Mouse (Mus musculus): ENCODE measurements around the gene Tspan8. TPM values are rescaled to one million over a fixed set of nuclear protein-coding genes. Genes with fewer than 3 reads are reported as not detected.

The Tspan8 gene
- polyA plus RNA-seq, 1 experiment: 1.4 TPM

- TF ChIP-seq TCF12 (IDR thresholded peaks at IDR 0.05; ENCODE audit: insufficient read depth, poor library complexity, severe bottlenecking) (no peak), TCF3 (IDR thresholded peaks at IDR 0.05; ENCODE audit: insufficient read length, low read depth) (no peak), E2F4 (IDR thresholded peaks at IDR 0.05; ENCODE audit: insufficient read depth) (no peak), MYOD1 (IDR thresholded peaks at IDR 0.05; ENCODE audit: control insufficient read depth in 1 of 3, insufficient read length in 2 of 3, low read depth in 2 of 3) (no peak), MYOG (IDR thresholded peaks at IDR 0.05; ENCODE audit: control insufficient read depth in 1 of 3, insufficient read depth in 1 of 3, insufficient read length in 2 of 3, low read depth in 2 of 3) (no peak), POLR2A (IDR thresholded peaks at IDR 0.05; ENCODE audit: insufficient read length, low read depth) (no peak), MAX (IDR thresholded peaks at IDR 0.05; ENCODE audit: low read depth) (no peak), POLR2AphosphoS2 (IDR thresholded peaks at IDR 0.05; ENCODE audit: insufficient read length, low read depth) (no peak)
- no peaks in the 10 kb centered on the region for H3K27me3 ChIP-seq (ENCODE audit: control insufficient read depth, insufficient read depth, insufficient read length)
- H3K4me3 ChIP-seq: no peak overlapping the region
- no peaks in the 10 kb centered on the region for H3K79me2 ChIP-seq (ENCODE audit: control insufficient read depth, insufficient read depth)
- no peak overlapping the region for H3K4me2 ChIP-seq (ENCODE audit: low read depth)
- H3ac ChIP-seq (ENCODE audit: control insufficient read depth, insufficient read length): no peak overlapping the region
- no peaks in the 10 kb centered on the region for H3K36me3 ChIP-seq (ENCODE audit: control insufficient read depth, insufficient read depth)
These were observed 14.1 kb downstream of the Tspan8 start for GRCm38 (mm10) chr10:115830726-115831125.

- no peaks in the 10 kb centered on the region for H3K27me3 ChIP-seq (ENCODE audit: control insufficient read depth, insufficient read depth, insufficient read length)
- H3K4me3 ChIP-seq: no peak overlapping the region
- no peak overlapping the region for H3K4me2 ChIP-seq (ENCODE audit: low read depth)
- no peaks in the 10 kb centered on the region for H3K79me2 ChIP-seq (ENCODE audit: control insufficient read depth, insufficient read depth)
- H3ac ChIP-seq (ENCODE audit: control insufficient read depth, insufficient read length): no peak overlapping the region
- H3K36me3 ChIP-seq (ENCODE audit: control insufficient read depth, insufficient read depth): no peaks in the 10 kb centered on the region
- TF ChIP-seq TCF3 (IDR thresholded peaks at IDR 0.05; ENCODE audit: insufficient read length, low read depth): no peak
- no peak for TF ChIP-seq CEBPB (IDR thresholded peaks at IDR 0.05; ENCODE audit: insufficient read depth, poor library complexity, severe bottlenecking)
- TF ChIP-seq MYOD1 (IDR thresholded peaks at IDR 0.05; ENCODE audit: control insufficient read depth in 1 of 3, insufficient read length in 2 of 3, low read depth in 2 of 3): no peak
- no peak for TF ChIP-seq MAX (IDR thresholded peaks at IDR 0.05; ENCODE audit: low read depth)
- no peak for TF ChIP-seq SRF (IDR thresholded peaks at IDR 0.05; ENCODE audit: control insufficient read depth, insufficient read length, low read depth)
- TF ChIP-seq MYOG (IDR thresholded peaks at IDR 0.05; ENCODE audit: control insufficient read depth in 1 of 3, insufficient read depth in 1 of 3, insufficient read length in 2 of 3, low read depth in 2 of 3): no peak
- TF ChIP-seq REST (IDR thresholded peaks at IDR 0.05; ENCODE audit: insufficient read depth, insufficient read length): no peak
- TF ChIP-seq POLR2AphosphoS2 (IDR thresholded peaks at IDR 0.05; ENCODE audit: insufficient read length, low read depth): no peak
- no peak for TF ChIP-seq TCF12 (IDR thresholded peaks at IDR 0.05; ENCODE audit: insufficient read depth, poor library complexity, severe bottlenecking)
- no peak for TF ChIP-seq E2F4 (IDR thresholded peaks at IDR 0.05; ENCODE audit: insufficient read depth)
- TF ChIP-seq USF1 (IDR thresholded peaks at IDR 0.05; ENCODE audit: low read depth): no peak
- no peak for TF ChIP-seq POLR2A (IDR thresholded peaks at IDR 0.05; ENCODE audit: insufficient read length, low read depth)
These were observed 17.4 kb downstream of the Tspan8 start for GRCm38 (mm10) chr10:115834017-115834416.

DNA sequence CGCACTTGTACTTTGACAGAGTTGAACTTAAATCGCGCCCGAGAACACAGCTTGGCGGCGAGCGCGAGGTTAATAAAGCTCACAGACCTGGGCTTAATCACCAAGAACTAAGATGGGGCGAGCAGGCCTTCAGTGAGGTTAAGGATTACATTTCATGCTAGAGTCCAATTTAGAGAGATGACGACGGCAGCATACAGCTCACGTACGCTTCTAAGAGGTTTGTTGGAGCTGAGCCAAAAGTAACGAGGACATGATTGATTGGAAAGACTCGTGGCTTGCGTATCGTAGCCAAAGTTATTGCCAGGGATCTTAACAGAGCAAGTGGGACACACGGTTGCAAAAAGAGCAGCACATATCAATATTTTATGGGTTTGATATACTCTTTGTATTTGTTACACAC, 30.3 kb downstream of the Tspan8 start:
- Histone ChIP-seq H3K36me3 (ENCODE audit: control insufficient read depth, insufficient read depth) (no peaks in the 10 kb centered on the region), H3ac (ENCODE audit: control insufficient read depth, insufficient read length) (no peak overlapping the region), H3K4me2 (ENCODE audit: low read depth) (no peak overlapping the region), H3K79me2 (ENCODE audit: control insufficient read depth, insufficient read depth) (no peaks in the 10 kb centered on the region), H3K4me3 (no peak overlapping the region), H3K27me3 (ENCODE audit: control insufficient read depth, insufficient read depth, insufficient read length) (no peaks in the 10 kb centered on the region)
- TF ChIP-seq POLR2A (IDR thresholded peaks at IDR 0.05; ENCODE audit: insufficient read length, low read depth) (no peak), TCF12 (IDR thresholded peaks at IDR 0.05; ENCODE audit: insufficient read depth, poor library complexity, severe bottlenecking) (no peak), MAX (IDR thresholded peaks at IDR 0.05; ENCODE audit: low read depth) (no peak), TCF3 (IDR thresholded peaks at IDR 0.05; ENCODE audit: insufficient read length, low read depth) (no peak), POLR2AphosphoS2 (IDR thresholded peaks at IDR 0.05; ENCODE audit: insufficient read length, low read depth) (no peak), CEBPB (IDR thresholded peaks at IDR 0.05; ENCODE audit: insufficient read depth, poor library complexity, severe bottlenecking) (no peak), USF1 (IDR thresholded peaks at IDR 0.05; ENCODE audit: low read depth) (no peak)

DNA sequence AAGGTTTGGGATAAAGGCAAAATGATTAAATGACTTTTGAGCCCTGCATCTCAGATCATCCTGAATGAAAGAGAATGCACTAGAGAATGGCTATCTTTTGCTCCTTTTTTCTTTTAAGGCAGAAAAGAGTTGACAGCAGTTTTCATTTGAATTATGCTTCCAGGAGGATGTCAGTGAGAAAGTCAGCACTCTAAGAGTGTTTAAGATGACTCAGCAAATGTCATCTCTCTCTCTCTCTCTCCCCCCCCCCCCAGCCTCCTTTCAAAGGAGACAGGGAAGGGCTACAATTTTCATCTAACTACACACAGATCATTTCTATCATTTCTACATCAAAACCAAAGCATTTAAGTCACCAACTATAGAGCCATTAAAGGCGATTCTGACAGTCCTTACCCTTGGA, 31.9 kb downstream of the Tspan8 start:
- TF ChIP-seq POLR2AphosphoS2 (IDR thresholded peaks at IDR 0.05; ENCODE audit: insufficient read length, low read depth): no peak
- no peak for TF ChIP-seq REST (IDR thresholded peaks at IDR 0.05; ENCODE audit: insufficient read depth, insufficient read length)
- no peak for TF ChIP-seq MAX (IDR thresholded peaks at IDR 0.05; ENCODE audit: low read depth)
- no peak for TF ChIP-seq SRF (IDR thresholded peaks at IDR 0.05; ENCODE audit: control insufficient read depth, insufficient read length, low read depth)
- no peak for TF ChIP-seq POLR2A (IDR thresholded peaks at IDR 0.05; ENCODE audit: insufficient read length, low read depth)
- TF ChIP-seq MYOG (IDR thresholded peaks at IDR 0.05; ENCODE audit: control insufficient read depth in 1 of 3, insufficient read depth in 1 of 3, insufficient read length in 2 of 3, low read depth in 2 of 3): no peak
- no peak for TF ChIP-seq E2F4 (IDR thresholded peaks at IDR 0.05; ENCODE audit: insufficient read depth)
- TF ChIP-seq CEBPB (IDR thresholded peaks at IDR 0.05; ENCODE audit: insufficient read depth, poor library complexity, severe bottlenecking): no peak
- TF ChIP-seq MYOD1 (IDR thresholded peaks at IDR 0.05; ENCODE audit: control insufficient read depth in 1 of 3, insufficient read length in 2 of 3, low read depth in 2 of 3): no peak
- TF ChIP-seq TCF3 (IDR thresholded peaks at IDR 0.05; ENCODE audit: insufficient read length, low read depth): no peak
- no peak for TF ChIP-seq USF1 (IDR thresholded peaks at IDR 0.05; ENCODE audit: low read depth)
- no peak for TF ChIP-seq TCF12 (IDR thresholded peaks at IDR 0.05; ENCODE audit: insufficient read depth, poor library complexity, severe bottlenecking)
- H3K4me2 ChIP-seq (ENCODE audit: low read depth): no peak overlapping the region
- H3K36me3 ChIP-seq (ENCODE audit: control insufficient read depth, insufficient read depth): no peaks in the 10 kb centered on the region
- no peaks in the 10 kb centered on the region for H3K27me3 ChIP-seq (ENCODE audit: control insufficient read depth, insufficient read depth, insufficient read length)
- no peak overlapping the region for H3ac ChIP-seq (ENCODE audit: control insufficient read depth, insufficient read length)
- H3K4me3 ChIP-seq: no peak overlapping the region
- H3K79me2 ChIP-seq (ENCODE audit: control insufficient read depth, insufficient read depth): no peaks in the 10 kb centered on the region

All from myocyte (in vitro differentiated cells).